Mouse (Mus musculus) G1E (cell line): ENCODE measurements around the gene Drosha. TPM values are rescaled to one million over a fixed set of nuclear protein-coding genes. Genes with fewer than 3 reads are reported as not detected.

Experiments
- ATAC-seq: 2 replicates; pipeline ENCODE4 v1.8.0; 2016; ENCODE audit warnings: mild to moderate bottlenecking; ENCODE audit not compliant: insufficient number of reproducible peaks, poor library complexity, low FRiP score, severe bottlenecking; ENCODE audit errors: extremely low read depth
- DNase-seq: peaks from one replicate; pipeline ENCODE4 v3.0.0; 2012; ENCODE audit warnings: low spot score
- H3K27me3 ChIP-seq: 2 replicates; pipeline ENCODE4 v1.6.1; 2012; ENCODE audit warnings: mild to moderate bottlenecking, low read length, inconsistent platforms; ENCODE audit not compliant: insufficient read depth
- H3K36me3 ChIP-seq: replicated peaks from 2 replicates; pipeline ENCODE3; 2012; ENCODE audit warnings: mild to moderate bottlenecking, inconsistent platforms
- H3K4me1 ChIP-seq: 2 replicates; pipeline ENCODE4 v1.6.1; 2012; ENCODE audit warnings: low read depth, low read length, inconsistent platforms, mixed read lengths; ENCODE audit not compliant: insufficient read depth
- H3K4me3 ChIP-seq: 2 replicates; pipeline ENCODE4 v1.5.1; 2012; ENCODE audit warnings: low read depth, mild to moderate bottlenecking, inconsistent platforms, low read length, moderate library complexity, mixed read lengths
- H3K9me3 ChIP-seq: replicated peaks from 2 replicates; pipeline ENCODE4 v1.6.1; 2012; ENCODE audit warnings: inconsistent platforms
- CTCF ChIP-seq: IDR thresholded peaks from 2 replicates; pipeline ENCODE4 v1.5.1; 2012; ENCODE audit warnings: low read depth, low read length, inconsistent platforms, mixed read lengths
- GATA1 ChIP-seq: IDR thresholded peaks from 2 replicates; pipeline ENCODE4 v1.6.1; 2012; ENCODE audit warnings: borderline replicate concordance, low read length, inconsistent platforms, mixed read lengths
- GATA2 ChIP-seq: IDR thresholded peaks from 2 replicates; pipeline ENCODE4 v1.6.1; 2012; ENCODE audit warnings: low read depth, low read length, inconsistent platforms, borderline replicate concordance
- POLR2AphosphoS5 ChIP-seq: IDR thresholded peaks from 2 replicates; pipeline ENCODE4 v1.6.1; 2012; ENCODE audit warnings: low read depth, low read length, inconsistent platforms; ENCODE audit not compliant: insufficient replicate concordance
- TAL1 ChIP-seq: conservative IDR thresholded peaks from 2 replicates; pipeline ENCODE4 v1.6.1; 2012; ENCODE audit warnings: low read depth, low read length, inconsistent platforms, mixed read lengths
- polyA plus RNA-seq: library from polyadenylated mRNA; stranded (reverse); fragments of >175 nt; gene quantifications from 2 replicates; pipeline ENCODE4 v1.2.3, GENCODE M21; 2012
- total RNA-seq, 2 experiments: library from RNA; stranded (forward) in 1 of 2; stranded (reverse) in 1 of 2; fragments of 200-1000 nt in 1 of 2; fragments of >200 nt in 1 of 2; fragmentation: Nextera tagmentation in 1 of 2; gene quantifications; 2 replicates each; pipeline ENCODE4 v1.2.3; 2014 to 2017

Drosha gene
- total and polyA plus RNA-seq, 3 experiments, result 30.6 to 366 (median 124) TPM

GRCm38 (mm10) chr15:12858645-12859044 is 34.0 kb downstream of the Drosha start:
- no peak overlapping the region for H3K4me3 ChIP-seq
- peaks cover 90% of the 10 kb centered on the region for H3K36me3 ChIP-seq
- DNase-seq (no peak), ATAC-seq (no peak)
- H3K9me3 ChIP-seq, result no peaks in the 10 kb centered on the region
- no peak for TF ChIP-seq CTCF
- no peak for TF ChIP-seq GATA2
- TF ChIP-seq GATA1, result no peak
- TF ChIP-seq TAL1, result no peak
- TF ChIP-seq POLR2AphosphoS5, result no peak
- peaks cover 60% of the 10 kb centered on the region for H3K4me1 ChIP-seq
- no peaks in the 10 kb centered on the region for H3K27me3 ChIP-seq

GRCm38 (mm10) chr15:12862061-12862460 is 37.4 kb downstream of the Drosha start:
- Histone ChIP-seq H3K27me3 (no peaks in the 10 kb centered on the region), H3K4me1 (peaks cover 64% of the 10 kb centered on the region), H3K36me3 (peaks cover 80% of the 10 kb centered on the region), H3K9me3 (no peaks in the 10 kb centered on the region), H3K4me3 (no peak overlapping the region)
- no peak for DNase-seq
- no peak for TF ChIP-seq POLR2AphosphoS5
- TF ChIP-seq GATA1, result no peak
- TF ChIP-seq CTCF, result no peak
- no peak for TF ChIP-seq TAL1
- no peak for ATAC-seq

- Histone ChIP-seq H3K4me1 (peaks cover 56% of the 10 kb centered on the region), H3K4me3 (no peak overlapping the region), H3K27me3 (no peaks in the 10 kb centered on the region), H3K36me3 (peaks cover 81% of the 10 kb centered on the region), H3K9me3 (no peaks in the 10 kb centered on the region)
- ATAC-seq (no peak), DNase-seq (no peak)
- TF ChIP-seq GATA2 (no peak), GATA1 (no peak), CTCF (no peak), TAL1 (no peak), POLR2AphosphoS5 (no peak)
Measured at GRCm38 (mm10) chr15:12863669-12864068, 39.1 kb downstream of the Drosha start.

- peaks cover 76% of the 10 kb centered on the region for H3K36me3 ChIP-seq
- peak; percentile 66 for ATAC-seq
- no peak for TF ChIP-seq GATA1
- no peak for TF ChIP-seq POLR2AphosphoS5
- TF ChIP-seq GATA2, result no peak
- no peak for TF ChIP-seq TAL1
- TF ChIP-seq CTCF, result no peak
- peaks cover 40% of the 10 kb centered on the region for H3K4me1 ChIP-seq
- H3K27me3 ChIP-seq, result no peaks in the 10 kb centered on the region
- peak; percentile 9 for DNase-seq
- peak overlapping the region; percentile 27; the same call in 1 of the 2 replicates for H3K4me3 ChIP-seq
- no peaks in the 10 kb centered on the region for H3K9me3 ChIP-seq
Measured at GRCm38 (mm10) chr15:12865595-12866314, 41.1 kb downstream of the Drosha start.

GRCm38 (mm10) chr15:12867269-12867668 is 42.7 kb downstream of the Drosha start:
- no peak for TF ChIP-seq GATA1
- TF ChIP-seq TAL1, result peak; percentile 19; the same call in 1 of the 2 replicates
- ATAC-seq (no peak), DNase-seq (no peak)
- peaks cover 36% of the 10 kb centered on the region for H3K4me1 ChIP-seq
- peaks cover 74% of the 10 kb centered on the region for H3K36me3 ChIP-seq
- no peaks in the 10 kb centered on the region for H3K27me3 ChIP-seq
- H3K9me3 ChIP-seq, result no peaks in the 10 kb centered on the region
- no peak overlapping the region for H3K4me3 ChIP-seq

GRCm38 (mm10) chr15:12875442-12876176 is 51.0 kb downstream of the Drosha start:
- peaks cover 9% of the 10 kb centered on the region; the same call in 1 of the 2 replicates for H3K4me1 ChIP-seq
- H3K27me3 ChIP-seq, result no peaks in the 10 kb centered on the region
- H3K36me3 ChIP-seq, result peaks cover 83% of the 10 kb centered on the region
- no peaks in the 10 kb centered on the region for H3K9me3 ChIP-seq
- no peak for DNase-seq
- H3K4me3 ChIP-seq, result no peak overlapping the region
- no peak for ATAC-seq
- TF ChIP-seq GATA1 (no peak), CTCF (no peak), GATA2 (no peak), POLR2AphosphoS5 (no peak), TAL1 (no peak)
